Mouse (Mus musculus) bone marrow macrophage, adult 2 months (primary cell): ENCODE results near the gene Fbxl13.

ENCODE experiments used
- CTCF ChIP-seq: IDR thresholded peaks from 2 replicates; pipeline ENCODE4 v1.5.1; 2012; ENCODE audit warnings: low read depth, mild to moderate bottlenecking, low read length, moderate library complexity
- POLR2A ChIP-seq: IDR thresholded peaks from 2 replicates; pipeline ENCODE4 v1.6.1; 2012; ENCODE audit warnings: mild to moderate bottlenecking, low read depth, low read length, borderline replicate concordance

DNA sequence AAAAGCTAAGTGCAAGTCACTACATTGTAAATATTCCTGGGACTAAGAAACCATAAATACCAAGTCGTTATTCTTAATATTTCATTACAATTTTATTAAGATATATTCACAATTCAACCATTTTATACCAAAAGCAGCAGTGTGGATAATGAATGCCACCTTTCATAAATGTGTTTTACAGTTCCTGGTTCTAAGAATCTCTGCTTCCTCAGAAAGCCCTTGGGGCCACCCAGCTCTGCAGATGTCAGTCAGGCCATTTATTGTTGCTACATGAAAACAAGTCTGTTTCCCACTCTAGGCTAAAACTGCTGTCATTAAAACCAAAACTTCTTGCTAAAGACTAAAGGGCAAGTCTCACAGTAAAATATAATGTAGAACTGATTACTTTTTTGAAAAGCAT is 77.7 kb downstream of the Fbxl13 start:
- TF ChIP-seq CTCF (no peak), POLR2A (no peak)
